8 mouse cellular contexts compared by ENCODE assay signal in genomic region chr11:97949703-97950475, GRCm38 (mm10). TPM values are rescaled to one million over a fixed set of nuclear protein-coding genes. Genes with fewer than 3 reads are reported as not detected.
DNase-seq lines count a peak whose midpoint lies in the region; ATAC-seq lines count a peak whose summit lies in the region.

No protein-coding gene starts in this region.

- no peak overlapping the region for H3K4me2 ChIP-seq in forebrain, embryonic 14.5 days (ENCODE audit: low read length)
- peak overlapping the region; percentile 12; the same call in 1 of the 2 replicates for H3K4me2 ChIP-seq in midbrain, embryonic 12.5 days (replicated peaks)

- no peaks in the 10 kb centered on the region for H3K9me3 ChIP-seq in forebrain, embryonic 14.5 days (replicated peaks; ENCODE audit: control insufficient read depth, low read length)
- no peaks in the 10 kb centered on the region for H3K9me3 ChIP-seq in midbrain, embryonic 12.5 days

- H3K4me1 ChIP-seq in forebrain, embryonic 14.5 days (ENCODE audit: control insufficient read depth, insufficient read depth, low read length) = peaks cover 6% of the 10 kb centered on the region
- peaks cover 20% of the 10 kb centered on the region for H3K4me1 ChIP-seq in midbrain, embryonic 12.5 days

- H3K27me3 ChIP-seq in forebrain, embryonic 14.5 days (replicated peaks; ENCODE audit: control insufficient read depth, insufficient read depth, low read length) = no peaks in the 10 kb centered on the region
- H3K27me3 ChIP-seq in midbrain, embryonic 12.5 days = no peaks in the 10 kb centered on the region; the same call in 1 of the 2 replicates

- no peaks in the 10 kb centered on the region for H3K36me3 ChIP-seq in forebrain, embryonic 14.5 days (ENCODE audit: control insufficient read depth, insufficient read depth, low read length)
- no peaks in the 10 kb centered on the region for H3K36me3 ChIP-seq in midbrain, embryonic 12.5 days

- H3K4me3 ChIP-seq in forebrain, embryonic 14.5 days (ENCODE audit: low read depth, low read length) = no peak overlapping the region
- no peak overlapping the region for H3K4me3 ChIP-seq in midbrain, embryonic 12.5 days

- H3K27ac ChIP-seq in forebrain, embryonic 14.5 days (ENCODE audit: low read depth, low read length) = peak overlapping the region; percentile 36; the same call in 1 of the 2 replicates
- peak overlapping the region; percentile 78 for H3K27ac ChIP-seq in midbrain, embryonic 12.5 days (replicated peaks)

- 37% methylated on average over 20 of the region's 20 CpGs for WGBS in forebrain, embryonic 14.5 days
- WGBS in midbrain, embryonic 12.5 days = 40% methylated on average over 20 of the region's 20 CpGs

- peak overlapping the region; percentile 37; the same call in 1 of the 2 replicates for H3K9ac ChIP-seq in forebrain, embryonic 14.5 days (ENCODE audit: low read length)
- H3K9ac ChIP-seq in midbrain, embryonic 12.5 days (replicated peaks) = no peak overlapping the region

- no peak for ATAC-seq in forebrain, embryonic 14.5 days
- ATAC-seq in midbrain, embryonic 12.5 days (ENCODE audit: low FRiP score, low read depth) = peak; percentile 75; the same call in 1 of the 2 replicates

- peak; percentile 71 to 82 for DNase-seq in cerebellum, postnatal 14 days
- no peak for DNase-seq in cerebellum, adult 11 months
- peak; percentile 76 for DNase-seq in WW6 (ENCODE audit: low read depth, low spot score)
- peak; percentile 67 for DNase-seq in forebrain, embryonic 14.5 days (ENCODE audit: low spot score)
- DNase-seq in right cerebral cortex, postnatal 14 days = no peak
- DNase-seq in urinary bladder, adult 18-20 months (ENCODE audit: low spot score in 2 of 2) = no peak
- DNase-seq in heart, adult 18-20 months = no peak

RNA-seq across cellular contexts. Expression of gene Plxdc1, which starts 36.4 kb away (rescaled TPM):
- 0.48 and 0.84 TPM in 2 replicates for polyA plus RNA-seq in forebrain, embryonic 14.5 days (2014; fragmentation: Nextera tagmentation; extraction: Ambion mirVana)
- polyA plus RNA-seq in midbrain, embryonic 12.5 days (2016; fragmentation: Nextera tagmentation; extraction: Ambion mirVana) = 0.34 and 0.48 TPM in 2 replicates
- total RNA-seq in heart, adult 18-20 months (2021) = 1 to 10 TPM; 3.2 to 4.6 TPM

RNA-seq across cellular contexts. Expression of gene Arl5c, which starts 46.1 kb away (rescaled TPM):
- polyA plus RNA-seq in forebrain, embryonic 14.5 days (2014; fragmentation: Nextera tagmentation; extraction: Ambion mirVana) = 2.8 and 4.8 TPM in 2 replicates
- polyA plus RNA-seq in midbrain, embryonic 12.5 days (2016; fragmentation: Nextera tagmentation; extraction: Ambion mirVana) = 6.3 and 7.4 TPM in 2 replicates
- 1 to 10 TPM in 1 of 2 experiments, not detected in 1; 1.1 TPM for total RNA-seq in heart, adult 18-20 months (2021)

Comparison
In these comparisons a context has a peak if more than half of its experiments do, and no peak if none do; other contexts are left out.
1. DNase-seq: peak in cerebellum, postnatal 14 days (2 of 2), WW6 (single experiment) and forebrain, embryonic 14.5 days (single experiment); none in cerebellum, adult 11 months (single experiment), right cerebral cortex, postnatal 14 days (single experiment), urinary bladder, adult 18-20 months (0 of 2) and heart, adult 18-20 months (0 of 2).